Mouse (Mus musculus) induced T-regulatory cell, adult 2 months (primary cell): ENCODE measurements at regions not wholly inside any gene's neighbourhood (a gene's known extent, or its start where the extent isn't known, plus 50 kb on each side); places are given as distances from the start of the nearest gene placed in this dataset.

Experiments used
- DNase-seq: peaks from one replicate; pipeline ENCODE4 v3.0.0-alpha.2; 2012; ENCODE audit warnings: low read depth

- no peak for DNase-seq
Measured at GRCm38 (mm10) chr13:110683259-110684041, 288.6 kb downstream of the Plk2 start.

GRCm38 (mm10) chr13:110688796-110689195, 293.9 kb downstream of the Plk2 start:
- no peak for DNase-seq

GRCm38 (mm10) chr13:110690501-110691255, 295.8 kb downstream of the Plk2 start:
- no peak for DNase-seq

GRCm38 (mm10) chr13:110692696-110693095, 297.9 kb downstream of the Plk2 start:
- no peak for DNase-seq

- DNase-seq, result no peak
Measured at GRCm38 (mm10) chr13:110694876-110695275, 300.0 kb downstream of the Plk2 start.

GRCm38 (mm10) chr13:110696549-110696948, 301.7 kb downstream of the Plk2 start:
- no peak for DNase-seq

- DNase-seq, result no peak
Measured at GRCm38 (mm10) chr13:110704261-110704660, 309.4 kb downstream of the Plk2 start.

- no peak for DNase-seq
Measured at GRCm38 (mm10) chr13:110710847-110711246, 316.0 kb downstream of the Plk2 start.

- no peak for DNase-seq
Measured at GRCm38 (mm10) chr13:110712527-110712926, 317.7 kb downstream of the Plk2 start.

- no peak for DNase-seq
Measured at GRCm38 (mm10) chr13:110722170-110722569, 327.3 kb downstream of the Plk2 start.

GRCm38 (mm10) chr13:110722752-110723151, 327.9 kb downstream of the Plk2 start:
- no peak for DNase-seq

- DNase-seq, result no peak
Measured at GRCm38 (mm10) chr13:110724836-110725235, 330.0 kb downstream of the Plk2 start.

GRCm38 (mm10) chr13:110725821-110726220, 331.0 kb downstream of the Plk2 start:
- DNase-seq, result no peak

- DNase-seq, result no peak
Measured at GRCm38 (mm10) chr13:110735511-110735910, 340.7 kb downstream of the Plk2 start.

GRCm38 (mm10) chr13:110741576-110742206, 346.8 kb downstream of the Plk2 start:
- no peak for DNase-seq

- no peak for DNase-seq
Measured at GRCm38 (mm10) chr13:110747223-110747868, 352.5 kb downstream of the Plk2 start.

- DNase-seq, result no peak
Measured at GRCm38 (mm10) chr13:110752746-110753145, 357.9 kb downstream of the Plk2 start.

- no peak for DNase-seq
Measured at GRCm38 (mm10) chr13:110754548-110754947, 359.7 kb downstream of the Plk2 start.

- DNase-seq, result no peak
Measured at GRCm38 (mm10) chr13:110756877-110757276, 362.0 kb downstream of the Plk2 start.

- DNase-seq, result no peak
Measured at GRCm38 (mm10) chr13:110769210-110769609, 374.4 kb downstream of the Plk2 start.

- no peak for DNase-seq
Measured at GRCm38 (mm10) chr13:110775251-110775650, 380.4 kb downstream of the Plk2 start.

GRCm38 (mm10) chr13:110784162-110784785, 389.4 kb downstream of the Plk2 start:
- DNase-seq, result no peak
